Mouse (Mus musculus): ENCODE data around the gene Nav2.

GRCm38 (mm10) chr7:49248333-49249086 lies 340.0 kb downstream of the Nav2 start:
- TF ChIP-seq CTCF (IDR thresholded peaks at IDR 0.05) (no peak), POLR2A (IDR thresholded peaks at IDR 0.05; ENCODE audit: insufficient read depth, low read depth, low read length) (no peak), EP300 (IDR thresholded peaks at IDR 0.05; ENCODE audit: insufficient read depth, low read depth, low read length) (peak; percentile 15; the same call in 1 of the 2 replicates)

All from heart, adult 2 months (tissue).